Mouse (Mus musculus): ENCODE data around the gene Unc5c.

GRCm38 (mm10) chr3:141616718-141617117 lies 151.7 kb downstream of the Unc5c start:
- no peak for TF ChIP-seq TAL1 (IDR thresholded peaks at IDR 0.05; ENCODE audit: low read length)
- TF ChIP-seq GATA1 (IDR thresholded peaks at IDR 0.05; ENCODE audit: low read length), result no peak
